Mouse (Mus musculus): ENCODE results near the gene Dpf3.

The Dpf3 gene

GRCm38 (mm10) chr12:83210294-83210693 lies 277.2 kb downstream of the Dpf3 start:
- no peaks in the 10 kb centered on the region for H3K36me3 ChIP-seq (ENCODE audit: control insufficient read depth, insufficient read depth, low read length, poor library complexity, severe bottlenecking)
- no peak for DNase-seq (ENCODE audit: low read depth, low spot score)
- H3K27me3 ChIP-seq (ENCODE audit: control insufficient read depth, insufficient read depth, low read length, poor library complexity, severe bottlenecking): no peaks in the 10 kb centered on the region

- H3K27me3 ChIP-seq (ENCODE audit: control insufficient read depth, insufficient read depth, low read length, poor library complexity, severe bottlenecking): no peaks in the 10 kb centered on the region
- DNase-seq (ENCODE audit: low read depth, low spot score): no peak
- H3K36me3 ChIP-seq (ENCODE audit: control insufficient read depth, insufficient read depth, low read length, poor library complexity, severe bottlenecking): no peaks in the 10 kb centered on the region
These were observed 278.1 kb downstream of the Dpf3 start for GRCm38 (mm10) chr12:83209461-83209860.

GRCm38 (mm10) chr12:83208841-83209240 lies 278.7 kb downstream of the Dpf3 start:
- no peak for DNase-seq (ENCODE audit: low read depth, low spot score)
- H3K27me3 ChIP-seq (ENCODE audit: control insufficient read depth, insufficient read depth, low read length, poor library complexity, severe bottlenecking): no peaks in the 10 kb centered on the region
- no peaks in the 10 kb centered on the region for H3K36me3 ChIP-seq (ENCODE audit: control insufficient read depth, insufficient read depth, low read length, poor library complexity, severe bottlenecking)

DNA sequence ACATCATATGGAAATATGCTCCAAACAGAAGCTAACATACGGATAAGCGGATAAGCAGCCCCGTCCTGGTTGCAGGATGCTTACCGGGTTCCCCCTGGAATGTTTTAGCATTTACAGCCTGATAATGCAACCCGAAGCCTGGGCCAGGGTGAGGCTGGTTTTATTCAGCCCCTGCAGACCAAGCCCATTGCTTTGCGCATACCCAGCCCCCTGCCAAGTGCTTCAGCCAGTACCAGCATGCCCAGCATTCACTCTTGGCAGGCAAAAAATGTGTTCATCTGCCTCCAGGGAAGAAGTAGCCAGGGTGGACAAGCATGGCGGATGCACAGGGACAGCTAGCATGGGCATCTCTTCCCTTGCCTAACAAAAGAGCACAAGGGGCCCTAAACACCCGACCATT lies 279.5 kb downstream of the Dpf3 start:
- Histone ChIP-seq H3K27me3 (ENCODE audit: control insufficient read depth, insufficient read depth, low read length, poor library complexity, severe bottlenecking) (no peaks in the 10 kb centered on the region), H3K36me3 (ENCODE audit: control insufficient read depth, insufficient read depth, low read length, poor library complexity, severe bottlenecking) (no peaks in the 10 kb centered on the region)
- no peak for DNase-seq (ENCODE audit: low read depth, low spot score)

GRCm38 (mm10) chr12:83207481-83207880 lies 280.0 kb downstream of the Dpf3 start:
- H3K27me3 ChIP-seq (ENCODE audit: control insufficient read depth, insufficient read depth, low read length, poor library complexity, severe bottlenecking): no peaks in the 10 kb centered on the region
- H3K36me3 ChIP-seq (ENCODE audit: control insufficient read depth, insufficient read depth, low read length, poor library complexity, severe bottlenecking): no peaks in the 10 kb centered on the region
- DNase-seq (ENCODE audit: low read depth, low spot score): no peak

DNA sequence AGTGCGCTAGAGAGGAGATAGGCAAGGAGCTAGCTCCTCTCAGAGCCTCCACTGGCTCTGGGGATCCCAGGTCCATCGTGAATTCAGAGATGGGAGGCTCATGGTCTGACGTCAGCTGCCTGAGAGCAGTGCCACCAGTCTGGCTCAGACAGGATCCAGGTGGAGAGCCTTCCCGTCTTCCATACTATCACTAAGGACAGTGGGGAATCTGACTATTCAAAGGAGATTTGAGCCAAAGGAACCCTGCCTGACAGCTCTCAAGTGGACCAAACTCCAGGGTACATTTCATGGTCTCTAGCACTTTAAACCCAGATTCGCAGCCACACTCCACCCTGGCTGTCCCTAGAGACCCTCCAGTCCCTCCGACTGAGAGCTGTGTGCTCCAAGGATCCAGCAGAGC lies 280.6 kb downstream of the Dpf3 start:
- H3K36me3 ChIP-seq (ENCODE audit: control insufficient read depth, insufficient read depth, low read length, poor library complexity, severe bottlenecking): no peaks in the 10 kb centered on the region
- H3K27me3 ChIP-seq (ENCODE audit: control insufficient read depth, insufficient read depth, low read length, poor library complexity, severe bottlenecking): no peaks in the 10 kb centered on the region
- no peak for DNase-seq (ENCODE audit: low read depth, low spot score)

GRCm38 (mm10) chr12:83204361-83204760 lies 283.2 kb downstream of the Dpf3 start:
- no peaks in the 10 kb centered on the region for H3K27me3 ChIP-seq (ENCODE audit: control insufficient read depth, insufficient read depth, low read length, poor library complexity, severe bottlenecking)
- DNase-seq (ENCODE audit: low read depth, low spot score): no peak
- H3K36me3 ChIP-seq (ENCODE audit: control insufficient read depth, insufficient read depth, low read length, poor library complexity, severe bottlenecking): no peaks in the 10 kb centered on the region

DNA sequence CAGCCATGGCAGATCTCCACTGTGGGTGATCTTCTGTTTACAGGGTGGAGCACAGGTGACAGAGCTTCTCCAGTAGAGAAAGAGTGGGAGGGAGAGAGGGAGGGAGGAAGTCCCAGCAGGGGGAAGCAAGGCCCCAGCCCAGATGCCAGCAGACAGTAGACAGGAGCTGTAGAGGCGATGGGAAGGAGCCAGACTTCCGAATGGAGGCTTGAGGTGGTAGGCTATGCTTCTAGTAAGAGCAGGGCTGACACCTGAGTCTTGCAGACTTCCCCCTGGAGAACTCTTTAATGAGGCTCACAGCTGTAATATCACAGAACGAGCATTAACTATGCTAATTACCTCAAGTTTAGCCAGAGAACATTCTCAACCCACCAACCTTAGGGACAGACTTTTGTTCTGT lies 285.8 kb downstream of the Dpf3 start:
- H3K27me3 ChIP-seq (ENCODE audit: control insufficient read depth, insufficient read depth, low read length, poor library complexity, severe bottlenecking): no peaks in the 10 kb centered on the region
- DNase-seq (ENCODE audit: low read depth, low spot score): no peak
- H3K36me3 ChIP-seq (ENCODE audit: control insufficient read depth, insufficient read depth, low read length, poor library complexity, severe bottlenecking): no peaks in the 10 kb centered on the region

DNA sequence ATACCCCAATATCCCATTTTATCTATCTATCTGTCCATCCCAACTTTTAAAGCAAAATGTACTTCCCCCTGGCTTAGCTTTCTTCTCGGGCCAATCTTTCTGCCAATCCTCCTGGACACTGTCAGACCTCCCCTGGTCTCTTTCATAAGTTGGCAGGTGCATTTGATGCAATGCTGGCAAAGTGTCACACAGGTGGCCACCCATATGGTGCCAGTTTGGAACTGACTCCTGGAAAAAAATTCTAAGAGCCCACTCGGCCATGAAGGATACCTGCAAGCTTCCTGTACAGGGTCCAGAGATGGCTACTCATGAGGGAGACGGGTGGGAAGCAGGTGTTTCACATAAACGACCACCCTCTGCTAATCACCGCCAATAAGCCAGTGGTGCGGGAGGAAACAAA lies 307.0 kb downstream of the Dpf3 start:
- DNase-seq (ENCODE audit: low read depth, low spot score): no peak
- no peaks in the 10 kb centered on the region for H3K27me3 ChIP-seq (ENCODE audit: control insufficient read depth, insufficient read depth, low read length, poor library complexity, severe bottlenecking)

GRCm38 (mm10) chr12:83179860-83180259 lies 307.7 kb downstream of the Dpf3 start:
- Histone ChIP-seq H3K27me3 (ENCODE audit: control insufficient read depth, insufficient read depth, low read length, poor library complexity, severe bottlenecking) (no peaks in the 10 kb centered on the region), H3K36me3 (ENCODE audit: control insufficient read depth, insufficient read depth, low read length, poor library complexity, severe bottlenecking) (no peaks in the 10 kb centered on the region)
- no peak for DNase-seq (ENCODE audit: low read depth, low spot score)

More for the DNA sequence above, 307.0 kb downstream of the Dpf3 start:
- H3K36me3 ChIP-seq (ENCODE audit: control insufficient read depth, insufficient read depth, low read length, poor library complexity, severe bottlenecking): no peaks in the 10 kb centered on the region

DNA sequence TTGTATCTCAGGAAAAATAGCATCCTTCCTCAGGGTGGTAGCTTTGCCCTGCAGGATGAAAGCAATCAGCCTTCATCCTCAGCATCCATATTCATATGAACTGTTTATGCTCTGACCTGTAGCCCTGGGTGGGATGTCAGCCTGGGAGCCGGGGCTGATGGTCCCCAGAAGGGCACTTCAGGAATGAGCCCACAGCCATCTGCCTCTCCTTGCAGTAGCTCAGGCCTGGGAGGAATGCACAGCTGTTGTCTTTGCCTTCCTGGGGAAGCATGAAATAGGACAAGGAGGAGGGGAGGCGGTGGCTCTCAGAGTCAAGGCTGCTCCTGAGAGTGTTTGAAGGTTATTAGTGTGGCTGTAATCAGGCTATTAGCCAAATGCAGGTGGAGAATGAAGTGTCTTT lies 308.7 kb downstream of the Dpf3 start:
- Histone ChIP-seq H3K27me3 (ENCODE audit: control insufficient read depth, insufficient read depth, low read length, poor library complexity, severe bottlenecking) (no peaks in the 10 kb centered on the region), H3K36me3 (ENCODE audit: control insufficient read depth, insufficient read depth, low read length, poor library complexity, severe bottlenecking) (no peaks in the 10 kb centered on the region)
- no peak for DNase-seq (ENCODE audit: low read depth, low spot score)

- H3K27me3 ChIP-seq (ENCODE audit: control insufficient read depth, insufficient read depth, low read length, poor library complexity, severe bottlenecking): no peaks in the 10 kb centered on the region
These were observed 317.9 kb downstream of the Dpf3 start for GRCm38 (mm10) chr12:83169495-83170209.

DNA sequence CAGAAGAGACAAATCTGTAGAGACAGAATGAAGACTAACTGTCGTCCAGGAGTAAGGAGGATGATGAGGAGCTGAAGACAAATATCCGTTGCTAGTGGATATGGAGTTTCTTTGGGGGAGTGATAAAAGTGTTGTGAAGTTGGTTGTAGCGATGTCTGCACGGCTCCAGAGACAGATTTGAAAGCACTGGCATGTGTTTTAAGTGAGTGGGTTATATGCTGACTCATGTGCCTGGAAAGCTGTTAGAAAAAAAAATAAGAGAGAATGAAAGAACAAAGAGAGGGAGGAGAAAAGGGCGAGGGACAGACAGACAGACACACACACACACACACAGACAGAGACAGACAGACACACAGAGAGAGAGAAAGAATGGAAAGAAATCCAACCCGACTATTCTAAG lies 319.2 kb downstream of the Dpf3 start:
- Histone ChIP-seq H3K36me3 (ENCODE audit: control insufficient read depth, insufficient read depth, low read length, poor library complexity, severe bottlenecking) (no peaks in the 10 kb centered on the region), H3K27me3 (ENCODE audit: control insufficient read depth, insufficient read depth, low read length, poor library complexity, severe bottlenecking) (no peaks in the 10 kb centered on the region)
- no peak for DNase-seq (ENCODE audit: low read depth, low spot score)

More at GRCm38 (mm10) chr12:83169495-83170209, 317.9 kb downstream of the Dpf3 start:
- DNase-seq (ENCODE audit: low read depth, low spot score): no peak
- H3K36me3 ChIP-seq (ENCODE audit: control insufficient read depth, insufficient read depth, low read length, poor library complexity, severe bottlenecking): no peaks in the 10 kb centered on the region

DNA sequence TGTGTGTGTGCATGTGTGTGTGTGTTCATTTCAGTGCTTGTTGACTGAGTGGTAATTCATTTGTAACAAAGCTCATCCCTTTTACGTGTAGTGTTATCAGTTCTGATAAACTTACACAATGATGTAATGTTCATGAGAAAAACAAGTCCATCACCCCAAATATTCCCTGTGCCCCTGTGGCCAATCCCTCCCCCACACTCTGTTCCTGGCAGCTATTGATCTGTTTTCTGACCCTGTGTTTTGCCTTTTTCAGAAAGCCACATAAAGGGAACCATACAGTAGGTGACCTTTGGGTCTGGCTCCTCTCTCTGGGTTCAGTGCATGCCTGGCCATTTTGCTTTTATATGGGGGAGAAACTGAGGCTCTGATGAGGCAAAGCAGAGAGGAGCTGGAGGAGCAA lies 322.5 kb downstream of the Dpf3 start:
- H3K27me3 ChIP-seq (ENCODE audit: control insufficient read depth, insufficient read depth, low read length, poor library complexity, severe bottlenecking): no peaks in the 10 kb centered on the region
- H3K36me3 ChIP-seq (ENCODE audit: control insufficient read depth, insufficient read depth, low read length, poor library complexity, severe bottlenecking): no peaks in the 10 kb centered on the region
- DNase-seq (ENCODE audit: low read depth, low spot score): no peak

Measured in splenic B cell, adult 2 months (primary cell).